Mouse (Mus musculus) liver, embryonic 14 days (tissue): ENCODE results near the gene Dynll1. TPM values are rescaled to one million over a fixed set of nuclear protein-coding genes. Genes with fewer than 3 reads are reported as not detected.

ENCODE experiments used
- polyA plus RNA-seq: library from polyadenylated mRNA; depleted of rRNA; stranded (reverse); fragments of >200 nt; gene quantifications from 2 replicates; pipeline ENCODE4 v1.2.3, GENCODE M21; 2012; rRNA removed

Gene Dynll1
- 146 and 153 TPM in 2 replicates for polyA plus RNA-seq

DNA sequence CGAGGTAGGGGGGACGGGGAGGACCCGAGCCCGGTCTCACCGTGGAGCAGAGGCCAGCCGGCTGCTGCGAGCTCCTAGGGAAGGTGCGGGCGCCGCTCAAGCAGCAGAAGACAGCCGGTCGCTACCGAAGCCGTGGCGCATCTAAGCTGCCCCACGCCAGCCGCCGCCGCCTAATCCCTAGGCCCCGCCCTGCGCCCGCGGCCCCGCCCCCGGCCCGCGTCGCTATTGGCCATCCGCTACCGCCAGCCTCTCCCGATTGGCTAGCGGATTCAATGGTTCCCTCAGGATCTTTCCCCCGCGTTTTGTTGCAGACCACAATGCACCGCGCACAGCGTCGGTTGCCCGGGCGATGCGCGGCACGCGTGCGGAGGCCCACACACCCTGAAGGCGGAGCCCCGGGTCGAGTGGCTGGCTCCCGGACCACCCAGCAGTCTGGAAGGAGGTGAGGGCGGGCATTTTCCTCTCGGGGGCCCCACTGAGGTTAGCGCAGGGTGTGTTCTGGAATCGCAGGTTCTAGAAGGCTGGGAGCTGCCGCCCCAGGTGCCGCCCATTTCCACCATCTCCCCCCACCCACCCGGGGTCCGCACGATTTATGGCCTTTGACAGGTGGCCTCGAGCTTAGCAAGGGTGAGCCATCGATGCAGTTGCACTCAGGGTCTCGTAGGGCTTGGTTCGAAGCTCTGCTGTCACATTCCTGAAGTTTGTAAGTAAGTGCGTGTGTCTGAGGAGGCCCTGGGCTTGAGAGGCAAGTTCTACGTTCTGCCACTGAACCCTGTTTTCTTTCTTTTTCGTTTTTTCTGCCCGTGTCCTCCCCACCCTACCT, at the start of gene Dynll1:
TSS of gene Dynll1 (minus strand) at position 208 of the 823 bp plus-strand sequence.

DNA sequence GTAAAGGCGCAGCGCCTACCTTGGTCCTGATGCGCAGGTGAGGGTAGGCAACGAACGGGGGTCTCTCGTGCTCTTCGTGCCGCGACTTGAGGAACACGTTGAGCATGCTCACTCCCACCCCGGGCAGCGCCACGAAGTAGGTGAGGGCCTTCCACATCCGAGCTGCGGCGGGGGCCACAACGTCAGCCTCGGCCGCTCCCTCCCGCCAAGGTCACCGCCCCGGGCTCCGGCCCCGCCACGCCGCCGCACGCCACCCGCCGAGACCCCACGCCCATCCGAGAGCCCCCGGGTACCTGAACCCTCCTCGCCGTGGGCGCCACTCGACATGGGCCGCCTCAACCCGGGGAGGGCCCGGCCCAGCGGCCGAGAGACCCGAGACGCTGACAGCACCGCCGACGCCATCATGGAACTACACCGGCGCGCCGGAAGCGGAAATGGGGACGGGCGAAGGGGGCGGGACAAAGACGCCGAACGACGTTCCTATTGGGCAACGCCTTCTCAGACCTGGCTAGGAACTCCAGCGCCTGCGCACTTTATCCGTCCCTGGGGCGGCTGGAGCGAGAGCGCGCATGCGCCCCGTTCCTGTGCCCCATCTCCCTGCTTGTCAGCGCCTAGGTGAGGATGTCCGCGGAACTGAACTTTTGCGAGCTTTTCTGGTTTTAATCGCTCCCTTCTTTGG, 47.9 kb upstream of the Dynll1 start, which contains the start of gene Cox6a1:
TSS of gene Cox6a1 (minus strand) at position 436 of the 679 bp plus-strand sequence.

DNA sequence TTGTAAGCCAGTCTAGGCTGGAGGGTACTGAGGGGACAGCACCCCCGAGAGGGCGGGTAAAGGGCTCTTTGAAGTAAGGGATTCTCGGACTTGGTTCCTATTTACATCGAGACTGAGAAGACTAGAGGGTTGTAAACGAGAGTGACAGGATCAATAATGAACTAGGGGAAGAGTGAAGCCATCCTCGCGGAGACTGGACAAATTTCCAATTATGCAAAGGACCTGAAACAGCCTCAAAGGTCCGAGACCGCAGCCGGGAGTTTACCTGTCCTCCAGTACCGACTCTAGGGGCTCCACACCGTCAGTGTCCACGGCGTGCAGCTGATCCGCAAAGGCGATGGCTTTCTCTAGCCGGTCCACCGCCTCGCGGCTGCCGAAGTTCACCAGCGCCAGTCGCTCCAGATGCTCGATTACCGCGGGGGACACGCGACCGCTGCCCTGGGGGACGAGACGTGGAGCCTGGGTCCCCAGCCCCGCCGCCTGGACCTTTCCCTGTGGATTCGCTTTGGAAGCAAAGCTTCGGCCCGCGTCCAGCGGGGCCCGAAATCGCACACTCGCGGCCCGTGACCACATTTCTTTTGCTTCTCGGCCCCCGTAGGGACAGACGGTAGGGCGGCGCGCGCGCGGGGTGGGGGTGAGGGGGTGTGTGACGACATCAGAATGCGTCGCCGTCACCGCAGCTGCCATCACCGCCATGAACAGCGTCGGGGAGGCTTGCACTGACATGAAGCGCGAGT, 39.9 kb upstream of the Dynll1 start, which contains the start of the genes Gatc and Triap1:
TSS of gene Gatc (minus strand) at position 602 of the 737 bp plus-strand sequence.
TSS of gene Triap1 (plus strand) at position 649 of the 737 bp plus-strand sequence.

DNA sequence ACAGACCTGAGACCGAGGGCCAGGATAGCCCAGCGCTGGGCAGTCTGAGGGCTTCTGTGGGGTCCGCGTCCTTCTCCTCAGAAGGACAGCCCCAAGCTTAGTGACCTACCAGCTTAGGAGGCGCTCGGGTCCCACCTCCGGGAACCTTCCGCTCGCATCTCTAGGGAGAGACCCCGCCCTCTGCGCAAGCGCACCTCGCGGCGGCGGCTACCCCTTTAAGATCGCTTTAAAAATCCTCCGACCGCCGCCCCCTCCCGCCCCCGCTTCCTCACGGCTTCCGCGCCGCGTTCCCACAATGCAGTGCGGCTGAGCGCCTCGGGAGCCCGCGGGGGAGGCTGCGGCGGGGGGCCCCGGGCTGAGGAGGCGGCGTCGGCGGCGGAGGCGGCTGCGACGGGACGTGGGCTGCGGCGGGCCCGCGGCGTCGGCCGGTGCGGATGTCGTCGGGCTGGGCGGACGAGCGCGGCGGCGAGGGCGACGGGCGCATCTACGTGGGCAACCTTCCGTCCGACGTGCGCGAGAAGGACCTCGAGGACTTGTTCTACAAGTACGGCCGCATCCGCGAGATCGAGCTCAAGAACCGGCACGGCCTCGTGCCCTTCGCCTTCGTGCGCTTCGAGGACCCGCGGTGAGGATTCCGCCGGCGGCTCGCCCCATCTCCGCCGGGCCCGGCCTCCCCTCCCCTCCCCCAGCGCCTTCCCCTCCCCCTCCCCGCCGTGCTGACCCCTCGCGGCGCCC, 26.2 kb upstream of the Dynll1 start, which contains the start of gene Srsf9:
TSS of gene Srsf9 (plus strand) at position 303 of the 735 bp plus-strand sequence.

DNA sequence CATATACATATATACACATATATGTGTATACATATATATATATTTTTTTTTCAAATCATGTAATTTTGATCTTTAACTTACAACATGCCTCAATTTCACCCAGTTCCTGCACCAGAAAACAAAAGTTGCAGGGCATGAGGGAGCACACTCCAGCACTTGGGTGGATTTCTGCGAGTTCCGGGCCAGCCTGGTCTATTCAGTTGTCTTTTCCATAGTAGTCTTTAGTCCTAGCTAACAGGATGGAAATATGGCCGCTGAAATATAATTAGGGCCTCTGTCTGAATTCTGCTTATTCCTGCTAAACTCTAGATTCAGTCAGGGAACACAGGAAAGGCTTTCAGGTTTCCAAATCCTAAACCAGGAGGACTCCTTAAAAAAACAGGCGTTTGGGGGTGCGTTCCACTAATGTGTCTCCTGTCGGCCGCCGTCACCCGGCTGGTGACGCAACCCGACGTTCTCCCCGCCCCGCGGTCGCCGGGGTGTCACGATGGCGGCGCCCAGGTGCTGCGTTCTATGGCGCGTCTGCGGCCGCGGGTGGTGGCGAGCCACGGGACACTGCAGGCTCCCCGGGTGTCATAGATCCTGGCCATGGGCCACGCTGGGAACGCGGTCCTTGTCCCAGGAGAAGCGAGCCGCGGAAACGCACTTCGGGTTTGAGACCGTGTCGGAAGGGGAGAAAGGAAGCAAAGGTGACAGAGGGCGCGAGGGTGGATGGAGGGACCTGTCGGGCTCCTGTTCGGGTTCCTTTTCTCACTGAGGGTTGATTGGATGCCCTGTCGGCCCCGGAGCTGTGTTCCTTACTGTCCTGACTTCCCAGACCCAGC, 21.4 kb downstream of the Dynll1 start, which contains the start of gene Coq5:
TSS of gene Coq5 (plus strand) at position 441 of the 824 bp plus-strand sequence.

DNA sequence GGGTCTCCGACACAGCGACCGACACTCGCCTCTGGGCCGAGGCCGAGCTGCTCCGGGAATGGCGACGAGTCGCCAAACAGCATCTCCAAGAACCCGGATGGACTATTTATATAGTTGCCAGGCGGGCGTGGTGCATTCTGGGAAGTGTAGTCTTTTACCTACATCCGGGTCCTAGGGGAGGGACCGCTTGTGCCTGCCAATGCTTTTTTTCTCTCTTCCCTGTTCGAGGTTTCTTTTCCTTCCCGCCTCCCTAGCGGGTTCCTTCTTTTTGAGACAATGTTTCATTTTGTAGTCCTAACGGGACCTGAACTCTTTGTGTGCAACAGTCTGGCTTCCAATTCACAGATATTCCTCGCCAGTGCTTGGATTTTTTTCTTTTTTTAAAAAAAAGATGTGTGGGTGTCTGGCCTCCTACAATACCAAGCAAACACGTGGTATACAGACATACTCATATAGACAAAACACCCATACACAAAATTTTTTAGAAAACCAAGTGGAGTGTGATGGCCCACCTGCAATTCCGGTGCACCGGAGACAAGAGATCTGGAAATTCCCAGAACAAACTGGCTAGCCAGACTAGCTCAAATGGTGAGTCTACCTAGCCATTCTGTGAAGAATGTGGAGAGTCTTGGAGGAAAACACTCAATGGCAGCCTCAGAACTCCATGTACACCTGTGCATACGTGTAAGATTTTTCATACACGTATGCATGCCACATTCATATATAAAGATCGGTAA, 27.8 kb downstream of the Dynll1 start, which contains the start of gene Rnf10:
TSS of gene Rnf10 (minus strand) at position 87 of the 737 bp plus-strand sequence.

Other genes with a start within 250 kb of the Dynll1 start
- not detected in 2 replicates for gene Gm10401, start 202.7 kb downstream of the Dynll1 start, polyA plus RNA-seq
- 23.6 and 27.1 TPM in 2 replicates for gene Acads, start 181.7 kb downstream of the Dynll1 start, polyA plus RNA-seq
- gene Unc119b, start 166.0 kb downstream of the Dynll1 start, polyA plus RNA-seq = 5.9 and 7.3 TPM in 2 replicates
- 38.4 and 41.2 TPM in 2 replicates for gene Mlec, start 142.8 kb downstream of the Dynll1 start, polyA plus RNA-seq
- gene Cabp1, start 106.6 kb downstream of the Dynll1 start, polyA plus RNA-seq = 0.29 and 0.33 TPM in 2 replicates
- 51.9 and 54.7 TPM in 2 replicates for gene Pop5, start 65.2 kb downstream of the Dynll1 start, polyA plus RNA-seq
- 81.8 and 101 TPM in 2 replicates for gene Rnf10, start 28.1 kb downstream of the Dynll1 start, polyA plus RNA-seq
- 9.7 and 11.4 TPM in 2 replicates for gene Coq5, start 21.3 kb downstream of the Dynll1 start, polyA plus RNA-seq
- 45.5 and 47.7 TPM in 2 replicates for gene Srsf9, start 26.2 kb upstream of the Dynll1 start, polyA plus RNA-seq
- gene Gatc, start 40.2 kb upstream of the Dynll1 start, polyA plus RNA-seq = 11.6 and 13.2 TPM in 2 replicates
- gene Triap1, start 40.2 kb upstream of the Dynll1 start, polyA plus RNA-seq = 16.0 and 19.0 TPM in 2 replicates
- 656 and 682 TPM in 2 replicates for gene Cox6a1, start 48.0 kb upstream of the Dynll1 start, polyA plus RNA-seq
- gene Msi1, start 128.6 kb upstream of the Dynll1 start, polyA plus RNA-seq = 0.84 and 0.89 TPM in 2 replicates
- not detected in 2 replicates for gene Pla2g1b, start 165.3 kb upstream of the Dynll1 start, polyA plus RNA-seq
- 8.1 and 8.3 TPM in 2 replicates for gene Sirt4, start 183.7 kb upstream of the Dynll1 start, polyA plus RNA-seq
- gene Pxn, start 205.7 kb upstream of the Dynll1 start, polyA plus RNA-seq = 12.3 and 13.3 TPM in 2 replicates